Mouse (Mus musculus) 3134 (cell line): ENCODE results near the gene Phf19.

Experiments
- DNase-seq: peaks from one replicate; pipeline ENCODE4 v3.0.0-alpha.2; 2011; ENCODE audit warnings: low spot score; ENCODE audit not compliant: insufficient read length; ENCODE audit errors: extremely low read depth

The Phf19 gene

DNA sequence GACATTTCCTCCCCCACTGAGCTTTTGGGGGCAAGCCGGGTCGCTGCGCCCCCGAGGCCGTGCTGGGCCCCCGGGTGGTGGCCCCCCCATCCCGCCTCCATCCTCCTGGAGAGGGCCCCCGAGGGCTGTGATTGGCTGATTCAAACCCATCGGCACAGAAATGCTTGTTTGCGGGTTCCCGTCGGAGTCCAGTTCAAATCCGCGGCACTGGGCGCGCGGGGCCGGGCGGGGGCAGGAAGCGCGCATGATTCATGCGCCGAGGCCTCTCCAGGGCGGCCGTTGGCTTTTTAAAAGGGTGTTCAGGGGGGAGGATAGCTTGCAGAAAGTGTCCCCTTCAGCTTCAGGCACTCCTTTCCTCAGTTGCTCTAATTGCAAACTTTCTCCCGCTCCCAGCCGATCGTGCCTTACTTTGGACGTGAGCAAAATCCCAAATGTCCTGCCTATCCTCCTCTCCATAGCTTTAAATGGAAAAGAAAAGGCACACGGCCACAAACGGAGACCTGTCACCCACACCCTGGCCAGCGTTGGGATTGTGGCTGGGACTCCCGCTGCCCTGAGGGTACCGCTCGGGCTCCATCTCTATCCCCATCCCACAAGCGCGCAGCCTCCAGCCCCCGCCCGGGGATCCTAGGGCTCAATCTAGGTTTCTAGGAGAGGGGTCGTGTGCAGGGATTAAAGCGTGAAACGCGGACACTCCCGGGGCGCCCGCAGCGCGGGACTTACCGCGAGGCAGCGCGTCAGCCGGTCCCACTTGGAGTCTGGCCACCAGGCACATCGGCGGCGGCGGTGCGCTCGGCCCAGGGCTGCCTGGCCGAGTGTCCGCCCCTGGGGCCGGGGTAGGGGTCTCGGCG lies at the start of gene Phf19:
TSS of gene Phf19 (minus strand) at position 809 of the 851 bp plus-strand sequence.
- peak; percentile 90 for DNase-seq

DNA sequence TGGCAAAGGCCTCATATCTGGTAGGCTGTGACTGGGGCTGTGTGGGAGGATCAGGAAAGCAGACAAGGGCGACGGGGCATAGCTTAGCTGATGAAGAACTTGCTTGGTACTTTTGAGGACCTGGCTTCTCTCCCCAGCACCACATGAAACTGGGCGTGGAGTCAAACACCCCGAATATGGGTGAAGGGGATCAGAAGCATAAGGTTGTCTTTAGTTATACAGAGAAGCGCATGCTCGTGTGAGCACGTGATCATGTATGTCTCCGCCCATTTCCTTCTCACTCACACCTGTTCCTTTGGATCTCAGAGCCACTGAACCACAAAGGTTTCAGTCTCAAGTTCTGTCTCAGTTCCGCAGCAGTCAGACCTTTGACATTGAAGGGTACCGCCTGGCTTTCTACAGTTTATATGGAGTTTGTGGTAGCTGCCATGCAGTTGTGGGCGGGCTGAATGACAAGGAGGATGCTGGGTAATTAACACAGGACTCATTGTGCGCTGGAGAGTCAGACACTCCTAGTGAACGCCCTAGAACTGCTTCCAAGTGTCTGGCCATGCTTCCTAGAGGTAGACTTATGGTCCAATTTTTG lies 49.6 kb upstream of the Phf19 start:
- DNase-seq, result no peak

DNA sequence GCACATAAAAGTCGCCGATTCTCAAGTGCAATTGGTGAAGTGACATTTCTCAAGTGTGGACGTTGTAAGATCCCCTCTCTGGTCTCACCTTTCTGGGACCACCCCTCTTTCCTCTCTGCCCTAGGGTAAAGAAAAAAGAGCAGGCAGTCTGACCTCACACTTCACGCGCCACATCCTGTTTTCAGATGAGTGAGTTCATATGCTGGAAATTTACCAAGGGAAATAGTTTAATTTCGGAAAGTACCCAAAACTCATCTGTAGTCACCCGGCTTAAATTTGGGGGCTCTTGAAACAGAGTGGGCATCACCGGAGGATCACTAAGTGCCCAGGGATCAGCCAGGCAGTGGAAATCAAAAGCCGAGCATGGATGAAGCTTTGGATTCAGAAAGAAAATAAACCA lies 49.1 kb upstream of the Phf19 start:
- DNase-seq, result peak; percentile 27

DNA sequence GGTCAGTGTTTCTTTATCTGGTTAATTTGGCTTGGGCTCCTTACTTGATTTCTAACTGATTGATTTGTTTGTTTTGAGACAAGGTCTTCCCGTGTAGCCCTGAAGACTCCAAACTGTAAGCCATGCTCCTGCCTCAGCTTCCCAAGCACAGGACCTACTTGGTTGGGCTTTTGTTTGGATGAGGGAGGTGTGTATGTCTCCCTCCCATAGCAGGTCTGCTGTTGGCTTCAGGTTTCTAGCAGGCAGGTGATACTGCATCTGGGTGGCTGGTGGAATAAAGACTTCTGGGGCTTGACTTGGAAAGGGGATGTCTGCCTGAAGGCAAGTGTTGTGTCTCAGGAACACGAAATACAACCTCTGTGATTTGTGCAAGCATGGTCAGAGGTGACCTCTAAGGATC lies 48.4 kb upstream of the Phf19 start:
- no peak for DNase-seq

DNA sequence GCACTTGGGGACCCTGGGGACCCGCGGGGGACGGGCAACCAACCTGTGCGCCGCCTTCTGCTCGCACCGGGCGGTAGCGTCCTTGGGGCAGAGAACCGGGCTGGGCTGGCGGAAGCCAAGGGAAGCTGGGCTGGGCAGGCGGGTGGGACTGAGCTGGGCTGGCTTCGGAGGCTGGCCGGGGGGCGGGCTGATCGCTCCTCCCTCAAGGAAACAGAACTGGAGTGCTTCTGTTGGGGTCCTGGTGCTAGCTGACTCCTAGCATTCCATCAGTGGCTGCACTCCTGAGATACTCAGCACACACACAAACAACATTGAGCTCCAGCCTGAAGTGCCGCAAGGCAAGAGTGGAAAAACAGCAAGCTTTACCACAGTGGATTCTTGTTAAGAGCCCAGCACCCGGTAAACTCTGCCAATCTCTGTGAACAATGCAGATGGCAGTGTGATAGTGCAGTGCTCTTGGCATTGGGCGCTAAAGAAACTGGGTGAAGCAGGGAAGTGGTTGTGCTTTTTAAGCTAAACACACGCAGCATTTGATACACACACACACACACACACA lies 47.7 kb upstream of the Phf19 start, which contains the start of gene Traf1:
TSS of gene Traf1 (minus strand) at position 292 of the 556 bp plus-strand sequence.
- DNase-seq, result no peak

DNA sequence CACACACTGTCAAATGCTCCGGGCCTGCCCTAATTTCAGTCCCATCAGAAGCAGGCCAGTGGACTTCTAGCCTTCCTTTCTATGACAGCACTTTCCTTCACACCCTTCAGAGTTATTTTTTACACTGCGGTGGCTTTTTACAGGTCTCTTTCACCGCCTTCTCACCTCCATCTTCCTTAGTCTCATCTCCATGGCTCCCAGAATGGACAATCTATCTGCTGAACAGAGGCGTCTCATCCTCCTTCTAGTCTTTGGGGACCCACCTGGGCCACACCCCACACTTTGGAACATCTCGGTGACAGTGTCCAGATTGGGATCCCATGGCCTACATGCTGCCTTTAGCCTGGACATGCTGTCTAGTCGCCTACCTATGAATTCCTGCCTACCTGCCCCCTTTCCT lies 47.1 kb upstream of the Phf19 start:
- no peak for DNase-seq

DNA sequence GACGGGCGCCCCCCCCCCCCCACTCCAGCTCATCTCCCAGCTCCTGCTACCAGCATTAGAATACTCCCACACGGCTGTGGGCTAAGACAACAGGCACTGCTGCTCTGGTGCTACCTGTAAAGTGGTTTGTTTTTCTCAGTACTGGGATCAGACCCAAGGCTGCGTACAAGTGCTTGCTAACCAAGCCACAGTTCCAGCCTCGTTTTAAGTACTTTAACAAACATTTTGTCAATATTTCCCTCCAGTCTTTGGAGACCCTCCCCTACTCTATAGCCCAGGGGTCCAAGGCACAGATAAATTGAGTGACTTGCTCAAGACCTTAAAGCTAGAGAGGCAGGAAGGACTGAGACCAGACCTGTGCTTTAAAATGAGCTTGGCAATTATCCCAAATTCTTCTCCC lies 46.6 kb upstream of the Phf19 start:
- DNase-seq, result no peak

DNA sequence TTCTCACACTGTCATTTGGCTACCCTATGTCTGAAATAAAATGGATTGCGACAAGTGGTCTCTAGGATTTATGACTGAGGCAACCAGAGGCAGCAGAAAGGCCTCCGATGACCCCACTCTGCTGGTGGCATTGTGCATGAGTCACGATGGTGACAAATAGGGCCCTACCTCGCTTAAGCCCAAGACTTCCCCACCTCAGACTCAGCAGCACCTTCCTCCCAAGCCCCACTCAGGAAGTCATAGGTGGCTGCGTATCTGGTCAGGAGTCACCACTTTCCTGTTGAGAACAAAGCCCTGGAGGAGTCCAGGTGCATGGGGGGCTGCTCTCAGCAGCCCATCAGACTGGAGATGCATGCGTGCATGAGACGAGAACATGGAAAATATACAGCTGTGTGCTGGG lies 44.8 kb upstream of the Phf19 start:
- peak; percentile 42 for DNase-seq

DNA sequence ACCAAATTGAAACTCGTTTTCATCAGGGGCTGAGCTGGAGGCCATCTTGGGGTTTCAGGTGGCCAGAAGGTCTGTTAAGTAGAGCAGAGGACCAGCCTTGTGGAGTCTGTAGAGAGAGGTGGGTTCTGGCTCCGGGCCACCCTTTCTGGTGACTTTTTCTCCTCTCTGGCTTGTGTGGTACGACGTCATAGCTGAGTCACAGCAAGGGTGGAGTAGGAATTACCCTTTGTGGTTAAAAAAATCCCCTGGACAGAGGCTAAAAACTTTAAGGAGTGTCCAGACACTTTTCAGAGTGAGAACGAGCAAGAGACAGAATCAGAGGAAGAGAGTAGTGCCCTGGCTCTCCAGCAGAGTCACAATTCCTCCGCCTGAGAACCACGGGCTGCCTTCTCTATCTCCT lies 44.2 kb upstream of the Phf19 start:
- DNase-seq, result peak; percentile 71

DNA sequence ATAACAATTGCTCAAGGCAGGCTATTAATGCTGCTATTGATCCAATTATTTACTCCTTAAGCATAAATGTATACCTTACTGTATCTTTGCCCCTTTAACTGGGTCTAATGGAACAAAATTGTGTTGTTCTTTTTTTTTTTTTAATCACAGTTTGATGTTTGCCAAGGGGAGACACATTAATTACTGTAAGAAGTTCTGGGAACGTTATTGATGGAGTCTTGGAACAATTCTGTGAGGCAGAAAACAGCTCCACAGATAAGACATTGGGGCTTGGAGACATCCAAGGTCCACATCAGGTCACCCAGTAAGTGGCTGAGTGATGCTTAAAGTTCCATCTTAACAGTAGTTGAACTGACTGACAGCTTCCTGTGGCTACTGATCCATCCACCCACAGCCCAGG lies 43.6 kb upstream of the Phf19 start:
- DNase-seq, result no peak

DNA sequence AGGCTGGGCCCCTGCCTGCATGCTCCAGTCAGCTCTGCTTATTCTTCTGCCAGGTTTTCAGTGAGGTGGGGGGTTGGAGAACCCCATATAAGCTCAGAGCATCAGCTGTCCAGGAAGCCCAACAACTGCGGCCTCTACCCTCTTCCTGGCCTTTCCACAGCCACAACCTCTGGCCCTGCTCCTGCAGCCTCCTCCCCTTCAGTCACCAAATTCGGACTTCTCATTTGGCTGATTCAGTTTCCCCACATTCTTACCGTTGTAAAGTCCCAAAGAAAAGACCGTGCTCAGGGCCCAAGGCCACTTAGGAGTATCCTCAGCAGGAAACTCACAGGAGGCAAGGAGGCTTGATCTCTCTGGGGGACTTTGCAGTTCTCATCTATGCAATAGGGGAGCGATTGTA lies 43.1 kb upstream of the Phf19 start:
- DNase-seq, result no peak

DNA sequence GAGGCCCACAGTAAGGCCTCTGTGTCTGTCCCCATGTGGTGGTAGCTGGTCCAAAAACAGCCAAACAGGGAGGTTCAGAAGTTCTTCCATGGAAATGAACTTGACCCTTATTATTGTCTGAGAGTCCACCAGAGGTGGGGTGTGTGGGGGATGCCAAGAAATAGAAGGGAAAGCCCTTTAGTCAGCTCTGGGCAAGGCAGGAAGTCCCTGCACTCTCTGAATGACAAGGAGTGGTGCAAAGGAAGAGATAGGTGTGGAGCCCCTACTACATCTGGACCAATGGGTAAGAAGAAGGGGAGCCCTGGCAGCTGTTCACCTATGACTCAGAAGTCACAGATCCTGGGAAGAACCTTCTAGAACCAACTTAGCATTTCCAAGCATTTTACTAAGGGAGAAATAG lies 40.5 kb upstream of the Phf19 start:
- DNase-seq, result no peak

DNA sequence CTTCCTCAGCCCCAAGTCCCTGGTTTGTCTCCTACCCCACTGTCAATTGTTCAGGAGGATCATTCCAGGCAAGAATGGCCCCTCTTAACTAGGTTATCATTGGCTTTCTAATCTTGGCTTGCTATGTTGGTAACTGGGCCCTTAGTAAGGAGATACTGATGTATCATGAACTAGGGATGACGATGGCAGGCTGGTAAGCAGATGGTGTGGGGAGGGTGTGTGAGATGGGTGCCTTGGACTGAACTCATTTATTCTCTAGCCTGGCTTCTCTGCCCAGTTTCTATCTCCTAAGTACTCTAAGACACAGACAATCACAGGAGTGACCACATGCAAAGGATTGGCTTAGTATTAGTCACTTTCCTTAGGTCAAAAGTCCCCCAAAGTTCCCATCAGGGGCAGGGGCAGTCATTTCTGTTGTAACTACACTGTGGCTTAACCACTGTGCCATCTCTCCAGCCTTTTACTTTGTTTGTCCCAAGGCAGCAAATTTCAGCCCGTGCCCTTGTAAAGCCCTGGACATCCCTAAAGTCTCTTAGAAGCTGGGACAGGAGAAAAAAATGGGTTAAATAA lies 39.8 kb upstream of the Phf19 start:
- no peak for DNase-seq

DNA sequence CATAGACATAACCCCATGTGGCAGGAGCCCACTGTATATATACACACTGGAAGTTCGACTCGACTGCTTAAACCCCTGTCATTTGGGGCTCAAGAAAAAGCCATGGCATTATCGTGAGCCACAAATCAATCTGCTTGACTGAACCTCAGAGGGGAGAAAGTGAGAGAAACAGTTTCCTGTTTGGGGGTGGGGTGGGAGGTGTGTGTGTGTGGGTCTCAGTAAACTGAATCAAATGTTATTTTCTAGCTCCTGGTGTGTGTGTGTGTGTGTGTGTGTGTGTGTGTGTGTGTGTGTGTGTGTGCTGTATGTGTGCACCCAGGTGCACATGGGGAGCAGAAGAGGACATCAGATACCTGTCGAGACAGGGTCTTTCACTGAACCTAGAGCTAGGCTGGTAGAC lies 39.2 kb upstream of the Phf19 start:
- no peak for DNase-seq

DNA sequence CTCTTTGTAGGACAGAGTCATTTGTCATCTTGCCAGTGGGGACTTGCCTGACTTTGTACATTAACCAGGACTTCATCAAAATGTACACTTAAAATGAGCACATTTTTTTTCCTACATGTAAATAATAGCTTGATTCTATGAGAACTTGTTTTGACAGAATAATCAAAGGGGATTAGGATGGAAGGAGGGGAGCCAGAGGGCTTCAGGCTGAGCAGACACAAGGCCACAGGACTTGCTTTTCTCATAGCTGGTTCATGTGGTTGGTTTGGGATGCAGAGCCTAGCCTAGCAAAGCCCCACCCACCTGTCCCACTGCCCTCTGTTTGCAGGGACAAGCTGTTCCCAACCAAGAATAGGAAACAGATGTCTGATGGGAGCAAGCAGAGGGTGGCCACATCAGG lies 37.6 kb upstream of the Phf19 start:
- DNase-seq, result no peak

DNA sequence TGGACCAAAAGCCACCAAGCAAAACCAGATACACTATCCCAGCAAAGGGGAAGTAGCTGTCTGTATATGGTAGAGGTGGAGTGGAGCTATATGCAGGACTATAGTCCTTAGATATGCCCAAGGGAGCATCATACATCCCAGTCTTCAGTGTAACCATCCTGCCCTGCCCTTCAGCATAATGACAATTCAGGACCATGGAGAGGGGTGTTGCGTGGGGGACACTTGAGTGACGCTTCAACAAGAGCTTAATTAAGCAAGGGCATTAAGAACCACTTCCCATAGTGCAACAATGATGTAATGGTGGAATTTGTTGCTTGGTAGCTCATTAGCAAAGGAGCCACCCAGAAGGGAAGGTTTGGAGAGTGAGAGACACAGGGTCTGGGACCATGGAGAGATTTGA lies 34.8 kb upstream of the Phf19 start:
- DNase-seq, result no peak

DNA sequence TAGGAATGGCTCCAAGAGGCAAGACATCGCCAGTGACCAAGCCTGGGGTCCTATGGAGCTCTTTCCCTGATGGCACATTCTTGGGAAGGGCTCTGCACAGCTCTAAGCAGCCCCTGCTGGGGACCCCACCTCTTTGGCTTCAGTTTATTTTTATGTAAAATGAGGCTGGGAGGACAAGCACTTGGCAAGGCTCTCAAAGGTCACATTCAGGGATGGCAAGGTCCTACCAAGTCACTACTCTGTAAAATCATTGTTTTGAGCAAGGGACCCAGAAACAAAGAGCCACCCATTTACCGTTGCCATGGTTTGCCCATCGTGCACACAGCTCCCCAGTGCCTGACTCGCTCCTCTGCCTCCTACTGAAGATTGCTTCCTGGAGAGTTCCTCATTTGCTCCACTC lies 32.2 kb upstream of the Phf19 start:
- no peak for DNase-seq

DNA sequence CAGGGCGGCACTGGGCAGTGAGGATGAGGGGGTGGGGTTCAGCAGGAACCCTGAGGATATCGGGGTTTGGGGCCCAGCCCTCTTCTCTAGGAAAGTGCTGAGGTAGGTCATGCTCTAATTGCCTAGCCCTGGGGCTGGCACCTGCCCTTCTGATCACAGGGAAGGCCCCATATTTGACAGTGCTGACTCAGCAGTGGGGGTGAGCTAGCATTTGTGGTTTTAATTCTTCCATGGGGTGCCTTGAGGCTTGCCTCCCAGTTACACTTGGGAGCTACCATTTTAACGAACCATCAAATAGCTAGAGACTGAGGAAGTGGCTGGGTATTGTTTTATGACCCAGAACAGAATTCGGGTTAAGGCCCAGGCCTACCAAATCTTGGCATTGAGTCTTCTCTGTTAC lies 31.8 kb upstream of the Phf19 start:
- DNase-seq, result no peak

DNA sequence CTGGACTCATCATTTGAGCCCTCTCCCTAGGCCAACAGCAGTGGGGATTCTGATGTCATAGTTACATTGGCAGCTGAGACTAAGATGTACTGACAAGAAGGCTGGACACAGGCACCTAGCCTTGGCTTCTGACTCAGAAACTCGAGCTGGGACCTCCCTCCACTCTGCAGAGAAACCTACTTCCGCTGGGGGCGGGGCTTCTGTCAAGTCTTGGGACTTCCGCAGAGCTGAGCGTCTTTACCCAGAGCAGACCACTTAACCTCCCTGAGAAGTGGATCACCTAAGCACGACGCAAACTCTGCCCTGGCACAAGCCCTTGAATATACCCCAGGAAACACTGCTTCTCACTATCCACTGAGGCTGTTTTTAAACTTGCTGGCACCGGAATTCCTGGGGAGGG lies 30.9 kb upstream of the Phf19 start:
- DNase-seq, result no peak

DNA sequence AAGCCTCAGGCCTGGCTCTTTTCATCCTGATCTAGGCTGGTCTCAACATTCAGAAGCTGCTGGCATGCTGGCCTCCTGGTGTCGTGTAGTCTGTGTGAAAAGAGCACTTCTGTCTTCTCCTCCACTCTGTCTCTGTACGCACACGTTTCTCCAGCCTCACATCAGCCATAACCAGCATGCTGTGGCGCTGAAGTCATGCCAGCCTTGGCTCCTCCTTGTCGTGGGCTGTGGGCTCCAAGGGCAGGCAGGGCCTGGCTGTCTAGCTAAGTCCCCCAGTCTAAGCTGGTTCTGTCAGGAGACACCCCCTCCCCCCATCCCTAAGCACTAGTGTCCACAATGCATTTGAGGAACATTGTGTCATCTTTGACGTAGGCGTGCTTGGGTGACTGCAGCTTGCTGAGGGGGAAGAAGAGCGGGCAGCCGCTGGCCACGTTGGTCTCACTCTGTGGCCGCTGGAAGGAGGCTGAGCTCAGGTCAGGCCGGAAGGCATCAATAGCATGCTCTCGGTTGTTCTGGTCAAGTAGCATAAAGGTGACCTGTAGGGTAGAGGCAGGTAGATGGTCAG lies 29.8 kb upstream of the Phf19 start:
- DNase-seq, result no peak

DNA sequence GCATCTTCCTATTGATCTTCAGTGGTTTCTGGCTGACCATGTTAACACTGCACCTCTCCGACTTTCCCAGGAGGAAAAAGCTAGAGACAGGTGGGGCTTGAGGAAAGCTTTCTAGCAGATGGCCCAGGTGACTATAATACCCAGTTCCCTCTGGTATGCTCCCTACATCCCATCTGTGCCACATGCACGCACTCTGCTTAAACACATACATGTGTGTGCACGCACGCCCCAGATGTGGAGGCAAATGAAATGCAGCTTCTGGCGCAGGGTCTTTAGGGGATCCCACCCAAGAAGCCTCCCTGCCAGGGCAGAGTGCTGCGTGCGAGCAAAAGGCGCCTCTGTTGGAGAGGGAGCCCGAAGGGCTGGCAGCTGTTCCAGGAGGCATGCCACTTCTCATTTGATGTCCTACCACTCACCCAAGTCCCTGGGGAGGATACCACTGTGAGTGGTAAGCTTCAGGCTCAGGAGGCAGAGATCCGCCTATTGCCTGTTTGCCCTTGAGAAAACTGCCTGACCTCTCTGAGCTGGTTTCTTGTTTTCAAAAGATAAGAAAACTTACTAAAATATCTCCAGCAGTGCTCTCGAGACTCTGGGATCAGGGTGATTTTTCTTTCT lies 27.3 kb upstream of the Phf19 start:
- no peak for DNase-seq
